Mouse (Mus musculus) heart, embryonic 14.5 days (tissue): Measurements from ENCODE around the gene Hdhd5. TPM values are rescaled to one million over a fixed set of nuclear protein-coding genes. Genes with fewer than 3 reads are reported as not detected.
A peak's percentile ranks its signal among the peaks of the same experiment; 100 is the strongest.

Source experiments
- ATAC-seq: fragments of 200-750 bp; cut with Nextera tagmentation; 2 replicates; pipeline ENCODE4 v1.8.0; 2017; ENCODE audit warnings: low read depth, moderate TSS enrichment; ENCODE audit not compliant: insufficient number of reproducible peaks, insufficient read depth, low FRiP score
- H3K27ac ChIP-seq, 2 experiments: fragments of 200-500 bp in 1 of 2; fragments of 300-500 bp in 1 of 2; sonication (generic) in 1 of 2; replicated peaks in 1 of 2; 2 replicates each; pipeline ENCODE4 v1.5.1; 2012 to 2014; ENCODE audit warnings: low read depth in 2 of 2, low read length in 2 of 2, control low read depth in 1 of 2, mild to moderate bottlenecking in 1 of 2, mixed read lengths in 1 of 2; ENCODE audit not compliant: control insufficient read depth in 1 of 2, insufficient read depth in 1 of 2
- H3K27me3 ChIP-seq: fragments of 300-500 bp; sonication (generic); 2 replicates; pipeline ENCODE4 v1.6.1; 2014; ENCODE audit warnings: mild to moderate bottlenecking, low read length, control low read depth; ENCODE audit not compliant: control insufficient read depth, insufficient read depth
- H3K36me3 ChIP-seq: fragments of 300-500 bp; sonication (generic); 2 replicates; pipeline ENCODE4 v1.6.1; 2014; ENCODE audit warnings: mild to moderate bottlenecking, control low read depth, low read length, mixed read lengths; ENCODE audit not compliant: control insufficient read depth, insufficient read depth
- H3K4me1 ChIP-seq, 2 experiments: fragments of 200-500 bp in 1 of 2; fragments of 300-500 bp in 1 of 2; sonication (generic) in 1 of 2; 2 replicates each; pipeline ENCODE4 v1.6.1; 2012 to 2014; ENCODE audit warnings: low read length in 2 of 2, control low read depth in 1 of 2, mixed read lengths in 1 of 2; ENCODE audit not compliant: control insufficient read depth in 2 of 2, insufficient read depth in 2 of 2
- H3K4me2 ChIP-seq: fragments of 300-500 bp; sonication (generic); 2 replicates; pipeline ENCODE4 v1.6.1; 2014; ENCODE audit warnings: mild to moderate bottlenecking, low read length
- H3K4me3 ChIP-seq, 2 experiments: fragments of 200-500 bp in 1 of 2; fragments of 300-500 bp in 1 of 2; sonication (generic) in 1 of 2; 2 replicates each; pipeline ENCODE4 v1.5.1; 2012 to 2014; ENCODE audit warnings: low read length in 2 of 2, mild to moderate bottlenecking in 2 of 2, control low read depth in 1 of 2, low read depth in 1 of 2, moderate library complexity in 1 of 2; ENCODE audit not compliant: control insufficient read depth in 1 of 2, insufficient read depth in 1 of 2
- H3K9ac ChIP-seq: fragments of 300-500 bp; sonication (generic); 2 replicates; pipeline ENCODE4 v1.6.1; 2014; ENCODE audit warnings: mild to moderate bottlenecking, low read length
- H3K9me3 ChIP-seq: fragments of 300-500 bp; sonication (generic); 2 replicates; pipeline ENCODE4 v1.6.1; 2016; ENCODE audit warnings: low read length, control low read depth; ENCODE audit not compliant: control insufficient read depth
- WGBS: fragments of 180-500 bp; shearing (Covaris S2); extraction: QIAGEN DNeasy Blood & Tissue Kit; methylation state at CpG from one replicate; pipeline ENCODE4 v1.1.7; 2014; 5-methylcytosine and 5-hydroxymethylcytosine counted together
- polyA plus RNA-seq: library from polyadenylated mRNA; unstranded; fragments of >200 nt; fragmentation: Nextera tagmentation; extraction: Ambion mirVana; gene quantifications from 2 replicates; pipeline ENCODE4 v1.2.1, GENCODE M21; 2014

The Hdhd5 gene
- polyA plus RNA-seq, 1 experiment from 2014 or later, result 14.1 TPM

- Histone ChIP-seq H3K4me3 (no peak overlapping the region), H3K9ac (no peak overlapping the region; the same call in 1 of the 2 replicates), H3K27me3 (no peaks in the 10 kb centered on the region), H3K4me1 (no peaks in the 10 kb centered on the region; a peak in 1 of 4 replicates), H3K4me2 (no peak overlapping the region), H3K9me3 (no peaks in the 10 kb centered on the region), H3K27ac (no peak overlapping the region), H3K36me3 (no peaks in the 10 kb centered on the region)
- WGBS, result 69% methylated on average over 18 of the region's 18 CpGs
- ATAC-seq, result no peak
Measured at GRCm38 (mm10) chr6:120566911-120567909, 36.1 kb upstream of the Hdhd5 start.

- no peaks in the 10 kb centered on the region for H3K36me3 ChIP-seq
- no peak overlapping the region for H3K4me3 ChIP-seq
- no peaks in the 10 kb centered on the region for H3K4me1 ChIP-seq
- H3K27ac ChIP-seq, result no peak overlapping the region
- H3K27me3 ChIP-seq, result no peaks in the 10 kb centered on the region
- no peaks in the 10 kb centered on the region for H3K9me3 ChIP-seq
- no peak for ATAC-seq
- 87% methylated on average over 8 of the region's 8 CpGs for WGBS
- no peak overlapping the region for H3K4me2 ChIP-seq
- H3K9ac ChIP-seq, result no peak overlapping the region
Measured at GRCm38 (mm10) chr6:120556641-120557040, 25.5 kb upstream of the Hdhd5 start.

- H3K4me1 ChIP-seq, result no peaks in the 10 kb centered on the region
- no peak overlapping the region for H3K4me2 ChIP-seq
- WGBS, result 62% methylated on average over 6 of the region's 6 CpGs
- no peaks in the 10 kb centered on the region for H3K36me3 ChIP-seq
- no peaks in the 10 kb centered on the region for H3K27me3 ChIP-seq
- H3K27ac ChIP-seq, result no peak overlapping the region
- no peak for ATAC-seq
- H3K4me3 ChIP-seq, result no peak overlapping the region
- H3K9me3 ChIP-seq, result no peaks in the 10 kb centered on the region
- no peak overlapping the region for H3K9ac ChIP-seq
Measured at GRCm38 (mm10) chr6:120555983-120556567, 25.0 kb upstream of the Hdhd5 start.

GRCm38 (mm10) chr6:120555152-120555551 is 24.0 kb upstream of the Hdhd5 start:
- H3K4me3 ChIP-seq, result no peak overlapping the region
- 60% methylated on average over 1 of the region's 1 CpGs for WGBS
- H3K36me3 ChIP-seq, result no peaks in the 10 kb centered on the region
- ATAC-seq, result no peak
- no peak overlapping the region for H3K9ac ChIP-seq
- no peaks in the 10 kb centered on the region for H3K27me3 ChIP-seq
- H3K4me1 ChIP-seq, result peaks cover 6 to 7% of the 10 kb centered on the region in 2 experiments; a peak in 3 of 4 replicates
- no peak overlapping the region for H3K4me2 ChIP-seq
- no peak overlapping the region for H3K27ac ChIP-seq
- no peaks in the 10 kb centered on the region for H3K9me3 ChIP-seq

GRCm38 (mm10) chr6:120550173-120550572 is 19.1 kb upstream of the Hdhd5 start:
- no peak overlapping the region for H3K9ac ChIP-seq

GRCm38 (mm10) chr6:120548581-120548980 is 17.5 kb upstream of the Hdhd5 start:
- no peak overlapping the region for H3K4me3 ChIP-seq

More at GRCm38 (mm10) chr6:120550173-120550572, 19.1 kb upstream of the Hdhd5 start:
- peaks cover 8% of the 10 kb centered on the region in 2 experiments; a peak in 3 of 4 replicates for H3K4me1 ChIP-seq
- H3K4me2 ChIP-seq, result no peak overlapping the region
- ATAC-seq, result no peak
- WGBS, result 21% methylated on average over 2 of the region's 2 CpGs
- H3K9me3 ChIP-seq, result no peaks in the 10 kb centered on the region
- no peak overlapping the region; a peak in 1 of 4 replicates for H3K27ac ChIP-seq
- H3K4me3 ChIP-seq, result no peak overlapping the region
- H3K36me3 ChIP-seq, result no peaks in the 10 kb centered on the region
- no peaks in the 10 kb centered on the region for H3K27me3 ChIP-seq

GRCm38 (mm10) chr6:120546973-120547372 is 15.9 kb upstream of the Hdhd5 start:
- Histone ChIP-seq H3K9ac (no peak overlapping the region), H3K9me3 (no peaks in the 10 kb centered on the region), H3K27me3 (no peaks in the 10 kb centered on the region), H3K36me3 (no peaks in the 10 kb centered on the region), H3K4me3 (no peak overlapping the region), H3K4me1 (peaks cover 8% of the 10 kb centered on the region in 2 experiments; a peak in 3 of 4 replicates), H3K4me2 (no peak overlapping the region), H3K27ac (no peak overlapping the region)
- peak; percentile 64; the same call in 1 of the 2 replicates for ATAC-seq
- 78% methylated on average over 4 of the region's 4 CpGs for WGBS

More at GRCm38 (mm10) chr6:120548581-120548980, 17.5 kb upstream of the Hdhd5 start:
- no peak for ATAC-seq
- 90% methylated on average over 3 of the region's 3 CpGs for WGBS
- no peak overlapping the region for H3K27ac ChIP-seq
- H3K9ac ChIP-seq, result no peak overlapping the region
- no peaks in the 10 kb centered on the region for H3K36me3 ChIP-seq
- peaks cover 8% of the 10 kb centered on the region in 2 experiments; a peak in 3 of 4 replicates for H3K4me1 ChIP-seq
- no peaks in the 10 kb centered on the region for H3K9me3 ChIP-seq
- H3K4me2 ChIP-seq, result no peak overlapping the region
- no peaks in the 10 kb centered on the region for H3K27me3 ChIP-seq
